Mouse (Mus musculus): ENCODE measurements at regions not wholly inside any gene's neighbourhood (a gene's known extent, or its start where the extent isn't known, plus 50 kb on each side); places are given as distances from the start of the nearest gene placed in this dataset.

DNA sequence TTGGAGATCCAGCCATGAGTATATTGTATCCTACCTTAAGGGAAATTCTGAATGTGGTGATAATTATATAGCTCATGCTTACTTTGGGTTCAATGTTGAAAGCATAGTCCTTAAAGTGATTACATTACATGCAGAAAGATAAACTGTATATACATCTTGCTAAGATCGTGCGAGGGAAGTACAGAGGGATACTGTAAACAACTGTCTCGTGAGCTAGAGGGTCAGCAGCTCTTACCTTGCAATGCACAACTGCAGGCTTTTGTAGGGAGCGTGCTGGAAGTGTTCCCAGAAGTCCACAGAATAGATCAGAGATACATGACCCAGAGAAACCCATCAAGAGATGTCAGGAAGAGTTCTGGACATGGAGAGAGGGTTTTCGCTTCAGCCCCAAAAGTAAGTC lies 65.6 kb upstream of the Arhgap28 start:
- TF ChIP-seq POLR2A (IDR thresholded peaks at IDR 0.05; ENCODE audit: low read depth, low read length) (no peak), CTCF (IDR thresholded peaks at IDR 0.05; ENCODE audit: extremely low read depth, insufficient read depth, insufficient read length, insufficient replicate concordance) (no peak)
